Comparison of ENCODE assay signal across 8 mouse cellular contexts in the genomic region with DNA sequence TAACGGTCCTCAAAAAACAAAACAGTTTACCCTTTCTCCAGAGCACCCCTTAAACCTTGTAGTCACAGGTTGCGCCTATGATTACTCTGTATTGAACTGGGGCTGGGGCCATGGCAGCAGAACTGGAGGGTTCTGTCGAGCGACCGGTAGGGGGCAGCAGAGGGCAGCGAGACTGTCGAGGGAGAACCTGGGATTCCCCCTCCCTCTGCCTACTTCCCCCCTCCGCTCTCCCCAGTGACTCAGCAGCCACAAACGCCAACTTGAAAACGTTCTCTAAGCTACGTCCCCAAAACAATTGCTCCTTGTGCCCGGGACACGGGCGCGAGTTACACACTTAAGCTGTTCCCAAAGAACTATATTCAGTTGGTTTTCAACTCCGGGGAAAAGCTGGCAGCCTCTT. TPM values are rescaled to one million over a fixed set of nuclear protein-coding genes. Genes with fewer than 3 reads are reported as not detected.
DNase-seq lines count a peak whose midpoint lies in the region; ATAC-seq lines count a peak whose summit lies in the region.

No protein-coding gene starts in this region.

- peaks cover 29% of the 10 kb centered on the region for H3K27me3 ChIP-seq in hindbrain, embryonic 10.5 days (ENCODE audit: insufficient read depth, poor library complexity, severe bottlenecking)
- H3K27me3 ChIP-seq in lung, embryonic 16.5 days (ENCODE audit: control insufficient read depth, insufficient read depth, low read depth, low read length) = no peaks in the 10 kb centered on the region

- 2% methylated on average over 16 of the region's 16 CpGs for WGBS in hindbrain, embryonic 10.5 days
- WGBS in lung, embryonic 16.5 days = 1% methylated on average over 16 of the region's 16 CpGs

- peak overlapping the region; percentile 47 for H3K4me2 ChIP-seq in lung, embryonic 16.5 days (ENCODE audit: low read depth, low read length)

- no peaks in the 10 kb centered on the region for H3K9me3 ChIP-seq in hindbrain, embryonic 10.5 days
- H3K9me3 ChIP-seq in lung, embryonic 16.5 days (ENCODE audit: control insufficient read depth, low read length) = no peaks in the 10 kb centered on the region

- no peak overlapping the region for H3K9ac ChIP-seq in lung, embryonic 16.5 days (ENCODE audit: low read length)

- peaks cover 50% of the 10 kb centered on the region for H3K4me1 ChIP-seq in hindbrain, embryonic 10.5 days (replicated peaks)
- peaks cover 13% of the 10 kb centered on the region; the same call in 1 of the 2 replicates for H3K4me1 ChIP-seq in lung, embryonic 16.5 days (replicated peaks; ENCODE audit: control insufficient read depth, insufficient read depth, low read length)

- peak; percentile 92 for ATAC-seq in frontal cortex, adult (ENCODE audit: low TSS enrichment)
- ATAC-seq in lung, embryonic 16.5 days (ENCODE audit: low read depth) = peak; percentile 68

- H3K27ac ChIP-seq in hindbrain, embryonic 10.5 days = peak overlapping the region; percentile 75
- 0 out of 2 replicates have a peak overlapping the region, but pooled peaks have one; percentile 38 for H3K27ac ChIP-seq in lung, embryonic 16.5 days (ENCODE audit: low read length)

- no peaks in the 10 kb centered on the region for H3K36me3 ChIP-seq in hindbrain, embryonic 10.5 days
- H3K36me3 ChIP-seq in lung, embryonic 16.5 days (ENCODE audit: control insufficient read depth, insufficient read depth, low read length) = no peaks in the 10 kb centered on the region

- DNase-seq in MEL-GATA-1-ER (ENCODE audit: extremely low read depth, low read depth) = peak; percentile 50
- DNase-seq in cerebellum, adult 8-10 months = peak; percentile 82
- DNase-seq in hindbrain, embryonic 10.5 days (ENCODE audit: low spot score) = peak; percentile 91
- peak; percentile 68 for DNase-seq in layer of hippocampus, adult 9-10 months (ENCODE audit: low spot score)
- peak; percentile 83 for DNase-seq in ovary, postnatal 10 days (ENCODE audit: low spot score)
- DNase-seq in thymus, postnatal 0 days (ENCODE audit: low spot score) = peak; percentile 92

- H3K4me3 ChIP-seq in hindbrain, embryonic 10.5 days = peak overlapping the region; percentile 29; the same call in 1 of the 2 replicates
- peak overlapping the region; percentile 20; the same call in 1 of the 2 replicates for H3K4me3 ChIP-seq in lung, embryonic 16.5 days (ENCODE audit: low read length)

RNA-seq across cellular contexts. Expression of a gene that starts 4.5 kb away (rescaled TPM):
- 1.1 and 2.8 TPM in 2 replicates for polyA plus RNA-seq in hindbrain, embryonic 10.5 days (2016; fragmentation: Nextera tagmentation; extraction: Ambion mirVana)
- polyA plus RNA-seq in lung, embryonic 16.5 days (2015; fragmentation: Nextera tagmentation; extraction: Ambion mirVana) = 5.2 and 5.5 TPM in 2 replicates
- 1.3 and 2.0 TPM in 2 replicates for polyA plus RNA-seq in thymus, postnatal 0 days (2015; fragmentation: Nextera tagmentation; extraction: Ambion mirVana)

RNA-seq across cellular contexts. Expression of a gene that starts 57.0 kb away (rescaled TPM):
- 10.7 and 11.0 TPM in 2 replicates for polyA plus RNA-seq in hindbrain, embryonic 10.5 days (2016; fragmentation: Nextera tagmentation; extraction: Ambion mirVana)
- polyA plus RNA-seq in lung, embryonic 16.5 days (2015; fragmentation: Nextera tagmentation; extraction: Ambion mirVana) = 1.3 and 1.4 TPM in 2 replicates
- polyA plus RNA-seq in thymus, postnatal 0 days (2015; fragmentation: Nextera tagmentation; extraction: Ambion mirVana) = 0.08 and 0.12 TPM in 2 replicates

Comparison
In these comparisons a context has a peak if more than half of its experiments do, and no peak if none do; other contexts are left out.
1. Peak in every context shown above with its lines: DNase-seq, ATAC-seq, H3K4me3 ChIP-seq and H3K27ac ChIP-seq.